Mouse (Mus musculus): ENCODE data around the gene Olfr988. TPM values are rescaled to one million over a fixed set of nuclear protein-coding genes. Genes with fewer than 3 reads are reported as not detected.
"Not testable (repeated sequence)": the region's sequence is repeated elsewhere in the genome, so short reads cannot be mapped to it uniquely, and the experiment has no call there.

Gene Olfr988
- not detected in 2 replicates for polyA plus RNA-seq (2016; fragmentation: Nextera tagmentation; extraction: Ambion mirVana)

GRCm38 (mm10) chr2:85363127-85363526 lies at the start of gene Olfr988:
Olfr988 (minus strand) TSS chr2:85363227.
- H3K4me3 ChIP-seq; H3K27me3 ChIP-seq; H3K36me3 ChIP-seq; H3K9ac ChIP-seq; H3K4me1 ChIP-seq; H3K9me3 ChIP-seq; H3K27ac ChIP-seq; ATAC-seq (ENCODE audit: insufficient number of reproducible peaks, insufficient read depth, low FRiP score, low TSS enrichment); H3K4me2 ChIP-seq (replicated peaks): not testable (repeated sequence)

- ATAC-seq (ENCODE audit: insufficient number of reproducible peaks, insufficient read depth, low FRiP score, low TSS enrichment), result no peak
- H3K27me3 ChIP-seq, result no peaks in the 10 kb centered on the region
- no peak within 1 kb of the TSS for H3K4me2 ChIP-seq (replicated peaks)
- H3K36me3 ChIP-seq, result no peaks in the 10 kb centered on the region
- no peaks in the 10 kb centered on the region for H3K4me1 ChIP-seq
- H3K9ac ChIP-seq, result no peak within 1 kb of the TSS
- WGBS, result 58% methylated on average over 2 of the region's 2 CpGs
- H3K9me3 ChIP-seq, result no peaks in the 10 kb centered on the region
- H3K4me3 ChIP-seq, result no peak within 1 kb of the TSS
- no peak within 1 kb of the TSS for H3K27ac ChIP-seq
Measured at GRCm38 (mm10) chr2:85409369-85409768, 46.3 kb upstream of the Olfr988 start, which contains the start of gene Olfr992. Olfr992 (minus strand) TSS chr2:85409469.

GRCm38 (mm10) chr2:85339972-85340371 lies 23.1 kb downstream of the Olfr988 start:
- no peaks in the 10 kb centered on the region for H3K9me3 ChIP-seq
- H3K9ac ChIP-seq, result no peak overlapping the region
- H3K4me1 ChIP-seq, result no peaks in the 10 kb centered on the region
- no peak overlapping the region for H3K4me3 ChIP-seq
- H3K27ac ChIP-seq, result no peak overlapping the region
- H3K27me3 ChIP-seq, result no peaks in the 10 kb centered on the region
- WGBS, result 66% methylated on average over 7 of the region's 7 CpGs
- ATAC-seq (ENCODE audit: insufficient number of reproducible peaks, insufficient read depth, low FRiP score, low TSS enrichment), result no peak
- H3K36me3 ChIP-seq, result no peaks in the 10 kb centered on the region
- H3K4me2 ChIP-seq (replicated peaks), result no peak overlapping the region

- not testable (repeated sequence) for H3K9ac ChIP-seq; H3K4me2 ChIP-seq (replicated peaks); H3K9me3 ChIP-seq; H3K4me1 ChIP-seq; H3K4me3 ChIP-seq; H3K27me3 ChIP-seq; H3K36me3 ChIP-seq; H3K27ac ChIP-seq; ATAC-seq (ENCODE audit: insufficient number of reproducible peaks, insufficient read depth, low FRiP score, low TSS enrichment)
Measured at GRCm38 (mm10) chr2:85339215-85339614, 23.8 kb downstream of the Olfr988 start, which contains the start of gene Olfr987. Olfr987 (minus strand) TSS chr2:85339315.

- no peaks in the 10 kb centered on the region for H3K9me3 ChIP-seq
- WGBS, result 37% methylated on average over 1 of the region's 1 CpGs
- H3K36me3 ChIP-seq, result no peaks in the 10 kb centered on the region
- no peak overlapping the region for H3K4me3 ChIP-seq
- no peak for ATAC-seq (ENCODE audit: insufficient number of reproducible peaks, insufficient read depth, low FRiP score, low TSS enrichment)
- no peak overlapping the region for H3K4me2 ChIP-seq (replicated peaks)
- H3K4me1 ChIP-seq, result no peaks in the 10 kb centered on the region
- no peak overlapping the region for H3K27ac ChIP-seq
- no peak overlapping the region for H3K9ac ChIP-seq
- no peaks in the 10 kb centered on the region for H3K27me3 ChIP-seq
Measured at GRCm38 (mm10) chr2:85319106-85319505, 43.9 kb downstream of the Olfr988 start.

Other genes starting within 250 kb of the Olfr988 start
- 42.7 and 45.3 TPM in 2 replicates for gene Aplnr, start 227.0 kb downstream of the Olfr988 start, polyA plus RNA-seq (2016; fragmentation: Nextera tagmentation; extraction: Ambion mirVana)
- 0.92 and 1.1 TPM in 2 replicates for gene Lrrc55, start 166.0 kb downstream of the Olfr988 start, polyA plus RNA-seq (2016; fragmentation: Nextera tagmentation; extraction: Ambion mirVana)
- gene Olfr987, start 23.9 kb downstream of the Olfr988 start, polyA plus RNA-seq (2016; fragmentation: Nextera tagmentation; extraction: Ambion mirVana), result not detected in 2 replicates
- not detected in 2 replicates for gene Olfr992, start 46.2 kb upstream of the Olfr988 start, polyA plus RNA-seq (2016; fragmentation: Nextera tagmentation; extraction: Ambion mirVana)
- not detected in 2 replicates for gene Olfr993, start 51.6 kb upstream of the Olfr988 start, polyA plus RNA-seq (2016; fragmentation: Nextera tagmentation; extraction: Ambion mirVana)
- not detected in 2 replicates for gene Olfr994, start 73.2 kb upstream of the Olfr988 start, polyA plus RNA-seq (2016; fragmentation: Nextera tagmentation; extraction: Ambion mirVana)
- gene Olfr995, start 80.4 kb upstream of the Olfr988 start, polyA plus RNA-seq (2016; fragmentation: Nextera tagmentation; extraction: Ambion mirVana), result not detected in 2 replicates
- gene 4833423E24Rik, start 155.8 kb upstream of the Olfr988 start, polyA plus RNA-seq (2016; fragmentation: Nextera tagmentation; extraction: Ambion mirVana), result 0.09 and 0.15 TPM in 2 replicates
- gene Olfr996, start 216.0 kb upstream of the Olfr988 start, polyA plus RNA-seq (2016; fragmentation: Nextera tagmentation; extraction: Ambion mirVana), result not detected in 2 replicates
- not detected in 2 replicates for gene Olfr998, start 225.7 kb upstream of the Olfr988 start, polyA plus RNA-seq (2016; fragmentation: Nextera tagmentation; extraction: Ambion mirVana)
- not detected in 2 replicates for gene Olfr1000, start 248.7 kb upstream of the Olfr988 start, polyA plus RNA-seq (2016; fragmentation: Nextera tagmentation; extraction: Ambion mirVana)

Data from embryonic facial prominence, embryonic 12.5 days (tissue).